8 mouse cellular contexts compared by ENCODE assay signal in genomic region chr6:90604533-90605297, GRCm38 (mm10). TPM values are rescaled to one million over a fixed set of nuclear protein-coding genes. Genes with fewer than 3 reads are reported as not detected.
DNase-seq lines count a peak whose midpoint lies in the region; ATAC-seq lines count a peak whose summit lies in the region.

TSS of gene Slc41a3 (plus strand) at chr6:90604725.

- peak; percentile 82 for DNase-seq in MN1 (ENCODE audit: low spot score)
- DNase-seq in cerebellum, adult 9-10 months: peak; percentile 93
- DNase-seq in frontal cortex, adult 2 months (ENCODE audit: extremely low spot score in 1 of 2, low spot score in 1 of 2): peak; percentile 77 to 85
- DNase-seq in hindbrain, embryonic 11.5 days (ENCODE audit: low spot score): peak; percentile 91
- peak; percentile 84 to 85 for DNase-seq in layer of hippocampus, postnatal 14 days (ENCODE audit: low spot score in 2 of 2)
- DNase-seq in lung, postnatal 14 days: peak; percentile 94
- DNase-seq in retina, adult 2 months (ENCODE audit: low read depth, low spot score): peak; percentile 73
- peak; percentile 82 to 84 for DNase-seq in thymus, postnatal 36 days

- H3K36me3 ChIP-seq in hindbrain, embryonic 11.5 days (ENCODE audit: control insufficient read depth, insufficient read depth, low read length): no peaks in the 10 kb centered on the region

- H3K4me1 ChIP-seq in hindbrain, embryonic 11.5 days (replicated peaks; ENCODE audit: control insufficient read depth, insufficient read depth, low read length): no peaks in the 10 kb centered on the region

- ATAC-seq in hindbrain, embryonic 11.5 days (ENCODE audit: low FRiP score): peak; percentile 95

- H3K4me3 ChIP-seq in hindbrain, embryonic 11.5 days (ENCODE audit: low read depth, low read length): peak within 1 kb of the TSS; percentile 49

- H3K27me3 ChIP-seq in hindbrain, embryonic 11.5 days (ENCODE audit: control insufficient read depth, insufficient read depth, low read length): peaks cover 2% of the 10 kb centered on the region

- peak within 1 kb of the TSS; percentile 62 for H3K9ac ChIP-seq in hindbrain, embryonic 11.5 days (ENCODE audit: low read depth, low read length)

- no peaks in the 10 kb centered on the region for H3K9me3 ChIP-seq in hindbrain, embryonic 11.5 days (ENCODE audit: control insufficient read depth, low read length)

- WGBS in hindbrain, embryonic 11.5 days: 1% methylated on average over 41 of the region's 49 CpGs

- no peak within 1 kb of the TSS for H3K27ac ChIP-seq in hindbrain, embryonic 11.5 days (ENCODE audit: low read depth, low read length)

- peak within 1 kb of the TSS; percentile 66 for H3K4me2 ChIP-seq in hindbrain, embryonic 11.5 days (replicated peaks; ENCODE audit: low read depth, low read length)

RNA-seq across cellular contexts. Expression of gene Slc41a3, which starts in this region (rescaled TPM):
- 6.7 and 6.9 TPM in 2 replicates for polyA plus RNA-seq in frontal cortex, adult 2 months (2012; rRNA removed)
- polyA plus RNA-seq in hindbrain, embryonic 11.5 days (2014; fragmentation: Nextera tagmentation; extraction: Ambion mirVana): 3.2 and 3.5 TPM in 2 replicates
- total RNA-seq in layer of hippocampus, postnatal 14 days (2021): 1 to 10 TPM; 5.9 to 9.1 TPM
